Mouse (Mus musculus): ENCODE data around the gene Lamc2.

Gene Lamc2

DNA sequence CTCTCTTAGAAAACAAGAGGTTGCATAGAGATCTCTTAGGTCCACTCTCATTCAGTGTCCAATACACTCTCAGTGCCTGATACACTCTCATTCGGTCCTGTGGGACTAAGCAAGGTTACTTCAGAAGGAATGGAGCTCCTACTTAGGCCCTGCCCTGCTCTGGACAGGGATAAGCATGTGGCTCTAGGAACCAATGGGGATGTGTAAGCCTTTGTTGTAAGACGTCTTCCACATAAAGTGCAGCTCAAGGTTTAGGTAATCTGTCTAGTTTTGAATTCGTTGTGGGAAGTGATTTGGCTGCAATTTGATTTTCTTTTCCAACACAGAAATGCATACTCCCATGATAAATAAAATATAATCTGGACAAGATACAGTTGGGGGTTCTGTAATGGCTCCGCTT, 6.1 kb downstream of the Lamc2 start:
- DNase-seq (ENCODE audit: low read depth, low spot score), result no peak

DNA sequence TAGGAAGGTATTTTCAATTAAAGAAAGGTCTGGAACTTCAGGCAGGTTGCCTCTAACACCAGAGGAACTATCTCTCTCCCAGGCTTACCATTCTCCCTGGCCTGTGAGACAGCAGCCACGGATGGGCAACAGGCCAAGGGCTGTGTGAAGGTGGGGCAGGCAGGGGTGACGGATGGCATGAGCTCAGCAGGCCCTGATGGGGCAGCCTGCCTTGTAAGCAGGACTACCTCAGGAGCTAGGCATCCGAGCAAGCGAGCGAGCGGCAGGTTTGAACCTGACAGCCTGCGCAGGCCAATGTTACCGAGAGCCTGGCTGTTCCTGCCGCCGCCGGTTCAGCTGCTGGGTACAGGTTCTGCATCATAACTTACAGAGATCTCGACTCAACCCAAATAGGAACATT, 11.4 kb downstream of the Lamc2 start:
- no peak for DNase-seq (ENCODE audit: low read depth, low spot score)

DNA sequence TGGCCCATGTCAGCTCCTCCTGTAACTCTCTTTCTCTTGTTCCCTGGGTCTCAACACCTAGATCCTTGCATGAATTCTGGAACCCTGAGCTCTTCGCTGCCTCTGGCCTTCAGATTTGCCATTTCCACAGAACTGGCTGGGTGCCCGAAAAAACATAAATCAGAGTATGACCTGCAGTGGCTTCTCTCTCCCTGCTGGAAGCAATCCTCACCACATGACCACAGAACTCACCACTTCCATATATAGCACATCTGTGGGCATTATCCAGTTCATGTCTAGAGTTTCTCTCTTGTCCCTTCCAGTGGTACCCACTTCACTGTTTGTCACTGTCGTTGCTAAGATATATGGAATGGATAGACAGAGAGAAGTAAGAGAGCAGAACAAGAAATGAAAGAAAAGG, 13.0 kb downstream of the Lamc2 start:
- DNase-seq (ENCODE audit: low read depth, low spot score), result no peak

DNA sequence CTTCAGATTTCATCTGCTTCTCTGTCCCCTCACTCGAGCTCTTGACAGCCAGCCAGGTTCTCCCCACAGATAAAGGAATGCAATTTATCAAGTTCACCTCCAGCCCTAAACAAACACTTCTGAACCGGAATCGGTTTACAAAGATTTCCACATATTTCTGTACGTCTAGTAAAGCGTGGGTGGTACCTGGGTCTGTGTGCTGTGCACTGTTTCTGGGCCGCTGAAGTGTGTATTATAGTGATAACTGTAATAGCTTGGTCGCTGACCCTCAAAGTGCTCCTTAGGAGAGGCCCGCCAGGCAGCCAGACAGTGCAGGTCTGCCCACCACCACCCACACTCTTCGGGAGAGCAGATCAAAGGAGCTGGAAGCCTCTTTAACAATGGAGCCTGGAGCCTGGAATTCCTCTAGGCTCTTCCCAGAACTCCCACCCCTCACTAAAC, 13.9 kb downstream of the Lamc2 start:
- no peak for DNase-seq (ENCODE audit: low read depth, low spot score)

DNA sequence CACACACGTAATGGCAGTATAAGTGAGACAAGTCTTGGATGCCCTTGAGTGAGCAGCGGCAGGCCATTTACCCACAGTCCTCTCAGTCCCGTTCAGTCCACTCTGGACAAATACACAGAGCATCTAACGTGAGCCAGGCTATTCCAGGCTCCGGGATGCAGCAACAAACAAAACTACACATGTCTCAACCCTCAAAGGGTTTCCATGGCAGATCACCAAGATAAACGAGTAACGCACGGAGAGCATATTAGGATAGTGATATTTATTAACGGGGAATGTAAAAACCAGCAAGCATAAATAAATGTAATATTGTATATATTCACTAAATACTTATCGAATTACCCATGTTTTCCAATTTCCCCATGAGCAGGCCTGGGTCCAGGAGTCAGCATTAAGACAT, 15.2 kb downstream of the Lamc2 start:
- no peak for DNase-seq (ENCODE audit: low read depth, low spot score)

DNA sequence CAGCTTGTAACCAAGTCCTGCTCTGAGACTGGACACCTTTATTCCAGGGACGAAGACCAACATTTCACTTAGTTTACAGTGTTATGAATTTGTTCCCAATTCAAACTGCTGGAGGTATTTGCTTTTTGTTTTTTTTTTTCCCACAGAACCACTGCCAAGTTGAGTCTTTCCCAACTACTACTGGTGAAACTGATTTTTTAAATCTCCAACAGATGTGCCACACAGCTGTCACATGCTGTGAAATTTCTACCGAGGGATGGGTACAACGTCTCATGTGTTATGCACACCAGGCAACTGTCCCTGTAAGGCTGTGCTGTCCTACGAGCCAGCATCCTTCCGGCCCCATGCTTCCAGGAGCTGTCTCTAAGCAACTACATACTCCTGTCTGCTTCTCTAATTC, 18.0 kb downstream of the Lamc2 start:
- no peak for DNase-seq (ENCODE audit: low read depth, low spot score)

DNA sequence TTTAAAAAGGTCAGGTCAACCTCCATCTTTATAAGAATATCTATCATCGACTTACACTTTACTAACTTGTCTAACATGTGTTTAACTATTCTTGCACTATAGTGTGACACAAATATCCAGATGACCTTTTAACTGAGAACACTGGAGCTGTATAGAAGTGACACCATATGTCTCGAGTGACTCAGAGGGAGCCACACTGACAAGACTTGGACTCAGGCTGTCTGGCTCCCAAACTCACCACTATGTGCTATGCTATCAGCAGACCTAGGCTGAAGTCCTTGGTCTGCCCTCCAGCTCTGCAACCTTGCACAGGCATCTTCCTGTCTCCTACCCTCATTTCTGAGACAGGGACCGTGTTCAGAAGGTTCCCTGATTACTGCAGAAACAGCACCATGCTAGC, 22.4 kb downstream of the Lamc2 start:
- no peak for DNase-seq (ENCODE audit: low read depth, low spot score)

DNA sequence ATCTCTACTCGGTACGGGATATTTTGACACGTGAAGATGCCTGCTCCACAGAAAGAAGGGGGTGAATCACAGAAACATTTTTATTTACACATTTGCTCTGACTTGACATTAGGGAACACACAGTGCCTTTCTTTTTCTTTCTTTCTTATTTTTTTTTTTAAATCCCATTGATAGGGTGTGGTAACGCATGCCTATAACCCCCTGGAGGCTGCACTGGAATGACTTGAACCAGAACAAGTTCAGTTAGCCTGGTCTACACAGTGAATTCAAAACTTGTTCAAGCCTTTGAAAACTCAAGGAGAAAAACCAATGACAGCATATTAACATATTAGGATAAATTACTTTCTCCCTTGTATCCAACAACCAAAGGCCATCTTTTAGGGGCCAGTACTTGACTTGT, 27.1 kb downstream of the Lamc2 start:
- no peak for DNase-seq (ENCODE audit: low read depth, low spot score)

DNA sequence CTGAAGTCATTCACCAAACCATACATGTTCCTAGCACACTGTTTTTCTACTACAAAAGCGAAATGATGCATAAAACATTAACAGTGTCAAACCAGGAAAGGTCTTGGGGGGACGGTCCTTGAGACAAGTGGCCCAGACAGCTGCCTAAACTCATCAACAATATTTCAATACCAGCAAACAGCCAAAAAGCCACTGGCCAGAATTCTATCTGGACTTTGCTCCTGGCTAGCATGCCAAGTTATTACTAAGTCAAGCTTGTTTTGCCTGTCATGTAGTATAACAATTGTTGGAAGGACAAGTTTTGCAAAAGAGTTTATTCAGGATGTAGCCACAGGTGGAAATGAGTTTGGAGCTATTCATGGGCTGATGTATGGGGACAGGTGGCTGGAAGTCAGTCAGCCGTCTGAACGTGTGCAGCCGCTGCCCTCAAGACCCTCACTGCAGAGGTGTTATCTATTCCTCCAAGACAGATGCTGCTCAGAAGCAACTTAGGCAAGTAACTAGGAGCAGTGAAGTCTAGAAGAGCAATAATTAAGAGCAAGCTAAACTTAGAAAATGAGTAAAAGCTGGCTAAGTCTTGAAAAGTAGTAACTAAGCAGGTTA, 29.1 kb downstream of the Lamc2 start:
- DNase-seq (ENCODE audit: low read depth, low spot score), result no peak

DNA sequence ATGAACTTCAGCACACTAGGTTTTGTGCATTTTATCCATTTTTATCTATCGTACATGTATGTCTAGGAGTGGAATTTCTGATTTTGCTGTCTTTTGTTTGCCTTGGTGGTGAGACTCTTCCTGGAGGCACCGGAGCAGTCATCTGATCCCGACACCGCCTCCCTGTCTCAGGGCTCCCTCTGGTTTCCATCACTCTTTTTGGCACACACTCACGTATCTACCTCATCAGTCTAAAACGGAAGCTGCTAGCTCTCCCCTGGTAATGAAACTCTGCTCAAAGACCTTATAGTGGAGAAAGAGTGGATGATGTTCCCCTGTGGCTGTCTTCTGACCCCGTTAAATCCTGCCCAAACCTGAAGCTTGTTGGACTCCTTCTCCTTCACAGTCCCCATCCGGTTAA, 30.9 kb downstream of the Lamc2 start:
- no peak for DNase-seq (ENCODE audit: low read depth, low spot score)

DNA sequence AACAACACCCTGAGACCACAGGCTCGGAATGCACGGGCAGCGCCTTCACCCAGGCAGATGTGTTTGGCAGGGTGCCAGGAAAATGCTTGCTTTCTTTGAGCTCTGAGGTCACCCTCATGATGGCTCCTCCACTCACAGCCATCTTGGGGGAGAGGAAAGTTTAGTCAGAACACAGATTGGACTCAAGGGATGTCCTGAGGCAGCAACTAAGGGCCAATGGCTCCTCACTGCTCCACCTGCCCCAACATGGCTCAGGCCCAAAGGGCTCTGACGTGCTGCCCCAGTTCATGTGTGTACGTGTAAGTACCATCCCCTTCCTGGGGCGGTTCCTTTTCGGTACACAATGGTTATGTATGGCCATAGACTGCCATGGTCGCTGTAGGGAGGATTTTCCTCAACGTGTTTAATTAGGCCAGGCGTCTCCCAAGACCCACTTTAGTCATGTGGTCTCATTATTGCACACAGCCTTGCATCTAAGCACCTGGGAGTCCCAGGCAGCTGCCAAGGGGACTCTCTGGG, 32.6 kb downstream of the Lamc2 start:
- no peak for DNase-seq (ENCODE audit: low read depth, low spot score)

DNA sequence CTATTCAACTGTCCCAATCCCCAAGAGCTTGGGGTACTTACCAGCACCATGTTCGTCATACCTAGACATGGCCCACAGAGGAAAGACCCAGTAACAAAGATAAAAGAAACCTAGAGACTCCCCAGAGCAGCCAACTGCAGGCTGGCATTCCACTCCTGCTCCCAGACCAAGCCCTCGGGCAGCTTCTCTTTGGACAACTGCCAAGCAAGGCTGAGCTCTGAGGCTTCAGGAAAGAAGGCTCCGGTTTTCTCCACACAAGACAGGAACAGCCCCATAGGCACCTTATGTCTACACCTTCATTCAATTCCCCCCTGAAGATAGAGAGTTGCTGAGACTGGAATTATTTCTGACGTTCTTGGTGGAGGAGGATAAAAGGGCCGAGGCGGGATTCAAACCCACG, 33.7 kb downstream of the Lamc2 start:
- DNase-seq (ENCODE audit: low read depth, low spot score), result no peak

DNA sequence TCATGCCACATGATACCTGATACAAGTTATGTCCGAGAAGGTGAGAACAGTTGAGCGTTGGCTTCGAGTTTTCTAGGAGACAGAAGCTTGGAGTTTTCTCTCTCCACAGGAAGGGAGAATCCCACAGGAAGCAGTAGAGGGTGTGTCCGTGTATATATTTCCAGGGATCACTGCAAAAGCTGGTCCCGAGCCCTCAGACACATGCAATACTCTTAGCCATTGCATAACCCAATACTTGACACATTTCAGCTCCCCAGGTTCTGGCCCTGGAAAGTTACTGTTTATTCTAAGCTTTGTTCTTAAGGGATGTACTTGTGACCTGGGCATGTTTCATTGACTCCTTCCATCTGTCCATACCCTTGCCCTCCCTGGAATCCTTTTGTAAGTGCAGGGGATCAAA, 40.5 kb downstream of the Lamc2 start:
- no peak for DNase-seq (ENCODE audit: low read depth, low spot score)

DNA sequence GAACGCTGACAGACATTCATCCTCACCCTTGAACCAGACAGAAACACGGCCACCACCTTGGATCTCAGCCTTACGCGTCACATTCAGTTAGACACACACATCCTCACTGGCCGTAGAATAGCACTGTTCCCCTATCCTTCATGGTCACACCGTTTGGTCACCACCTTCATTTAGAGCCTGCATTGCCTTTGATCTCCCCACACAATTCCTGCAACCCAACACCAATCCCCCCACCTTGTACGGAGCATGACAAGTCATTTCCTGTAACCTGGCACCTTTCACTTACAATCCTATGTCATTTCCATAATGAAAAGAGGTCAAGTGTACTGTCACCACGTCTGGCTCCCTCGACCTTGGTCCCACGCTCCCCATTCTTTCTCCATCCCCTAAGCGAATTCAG, 42.2 kb downstream of the Lamc2 start:
- no peak for DNase-seq (ENCODE audit: low read depth, low spot score)

DNA sequence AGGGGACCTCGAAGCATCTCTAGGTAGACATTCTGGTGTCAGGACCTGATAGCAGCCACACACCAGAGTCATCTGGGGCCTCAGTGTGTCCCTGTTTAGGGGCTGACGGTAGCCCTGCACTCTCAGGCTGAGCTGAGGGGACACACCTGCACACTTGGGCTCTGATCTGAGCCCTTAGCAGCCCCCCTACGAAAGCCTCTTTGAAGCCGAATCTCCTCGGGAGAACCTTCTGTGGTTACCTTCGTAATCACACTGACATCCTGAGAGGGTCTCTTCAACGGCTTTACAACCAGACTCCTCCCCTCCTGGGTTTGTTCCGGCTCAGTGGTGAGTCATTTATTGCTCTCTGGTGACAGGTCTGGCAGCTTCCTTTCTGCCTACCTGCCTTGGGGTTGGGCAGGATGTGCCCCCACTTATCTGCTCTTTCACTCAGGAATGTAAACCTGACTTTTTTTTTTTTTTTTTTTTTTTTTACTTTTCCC, 45.5 kb downstream of the Lamc2 start:
- no peak for DNase-seq (ENCODE audit: low read depth, low spot score)

DNA sequence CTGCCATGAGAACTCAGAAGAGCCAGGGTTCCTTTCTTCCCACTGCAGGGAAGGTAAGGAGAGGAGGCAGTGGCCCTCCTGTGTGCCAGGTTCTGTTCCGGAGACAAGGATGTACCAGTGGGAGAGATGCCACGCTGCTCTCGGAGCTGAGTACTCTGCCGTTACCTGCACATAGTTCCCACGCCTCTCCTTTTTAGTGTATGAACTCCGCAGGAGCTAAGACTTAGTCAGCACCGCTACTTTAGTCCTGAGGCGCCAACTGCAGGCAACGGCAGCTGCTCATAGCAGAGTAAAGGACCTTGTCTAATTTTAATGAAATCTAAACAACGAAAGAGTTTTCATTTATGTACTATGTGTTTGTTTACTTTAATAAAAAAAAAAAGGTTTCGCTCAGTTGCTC, 46.0 kb downstream of the Lamc2 start:
- no peak for DNase-seq (ENCODE audit: low read depth, low spot score)

DNA sequence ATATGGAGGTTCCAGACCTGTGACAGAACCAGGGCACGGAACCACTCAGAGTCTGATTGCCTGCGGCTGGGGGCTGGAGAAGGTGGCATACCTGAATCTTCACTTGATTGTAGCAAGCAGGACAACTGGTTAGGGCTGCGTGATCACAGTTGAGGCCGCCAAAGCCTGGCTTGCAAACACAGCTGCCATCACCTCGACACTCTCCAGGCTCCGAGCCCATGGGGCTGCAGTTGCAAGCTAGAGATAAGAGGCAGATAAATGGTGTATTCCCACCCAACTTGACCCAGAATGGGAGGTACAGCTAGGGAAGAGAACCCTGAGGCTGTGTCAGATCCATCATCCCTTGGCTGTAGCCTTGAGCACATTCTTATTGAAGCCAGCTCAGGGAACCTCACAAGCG, 46.6 kb downstream of the Lamc2 start:
- DNase-seq (ENCODE audit: low read depth, low spot score), result no peak

DNA sequence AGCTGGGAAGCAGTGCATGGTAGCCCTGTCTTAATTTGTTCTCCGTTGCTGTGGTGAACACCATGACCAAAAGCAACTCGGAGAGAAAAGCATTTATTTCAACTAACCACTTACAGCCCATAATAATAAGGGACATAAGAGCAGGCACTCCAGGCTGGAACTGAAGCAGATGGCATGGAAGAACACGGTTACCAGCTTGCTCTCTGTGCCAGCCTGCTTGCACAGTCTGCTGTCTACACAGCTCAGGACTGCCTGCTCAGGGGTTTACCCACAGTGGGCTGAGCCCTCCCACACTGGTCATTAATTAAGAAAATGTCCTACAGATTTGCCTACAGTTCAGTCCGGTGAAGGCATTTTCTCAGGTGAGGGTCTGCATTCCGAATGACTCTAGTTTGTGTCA, 47.8 kb downstream of the Lamc2 start:
- DNase-seq (ENCODE audit: low read depth, low spot score), result no peak

DNA sequence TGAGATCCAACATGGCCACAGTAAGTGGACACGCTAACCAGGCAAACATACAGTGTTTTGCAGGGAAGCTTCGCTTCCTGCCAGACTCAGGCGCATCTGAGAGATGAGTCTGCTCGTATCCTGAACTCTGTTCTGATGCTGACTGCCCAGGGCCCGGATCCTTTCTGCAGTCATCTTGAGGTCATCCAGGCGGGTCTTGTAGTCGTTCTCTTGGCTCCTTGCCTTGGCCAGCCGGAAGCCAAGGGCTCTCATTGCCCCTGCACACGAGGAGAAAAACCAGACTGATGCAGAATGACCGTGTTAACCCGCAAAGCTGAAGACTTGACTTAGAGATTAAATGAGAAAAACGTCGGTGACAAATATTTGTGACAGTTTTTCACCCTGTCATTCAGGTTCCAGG, 49.6 kb downstream of the Lamc2 start:
- DNase-seq (ENCODE audit: low read depth, low spot score), result no peak

DNA sequence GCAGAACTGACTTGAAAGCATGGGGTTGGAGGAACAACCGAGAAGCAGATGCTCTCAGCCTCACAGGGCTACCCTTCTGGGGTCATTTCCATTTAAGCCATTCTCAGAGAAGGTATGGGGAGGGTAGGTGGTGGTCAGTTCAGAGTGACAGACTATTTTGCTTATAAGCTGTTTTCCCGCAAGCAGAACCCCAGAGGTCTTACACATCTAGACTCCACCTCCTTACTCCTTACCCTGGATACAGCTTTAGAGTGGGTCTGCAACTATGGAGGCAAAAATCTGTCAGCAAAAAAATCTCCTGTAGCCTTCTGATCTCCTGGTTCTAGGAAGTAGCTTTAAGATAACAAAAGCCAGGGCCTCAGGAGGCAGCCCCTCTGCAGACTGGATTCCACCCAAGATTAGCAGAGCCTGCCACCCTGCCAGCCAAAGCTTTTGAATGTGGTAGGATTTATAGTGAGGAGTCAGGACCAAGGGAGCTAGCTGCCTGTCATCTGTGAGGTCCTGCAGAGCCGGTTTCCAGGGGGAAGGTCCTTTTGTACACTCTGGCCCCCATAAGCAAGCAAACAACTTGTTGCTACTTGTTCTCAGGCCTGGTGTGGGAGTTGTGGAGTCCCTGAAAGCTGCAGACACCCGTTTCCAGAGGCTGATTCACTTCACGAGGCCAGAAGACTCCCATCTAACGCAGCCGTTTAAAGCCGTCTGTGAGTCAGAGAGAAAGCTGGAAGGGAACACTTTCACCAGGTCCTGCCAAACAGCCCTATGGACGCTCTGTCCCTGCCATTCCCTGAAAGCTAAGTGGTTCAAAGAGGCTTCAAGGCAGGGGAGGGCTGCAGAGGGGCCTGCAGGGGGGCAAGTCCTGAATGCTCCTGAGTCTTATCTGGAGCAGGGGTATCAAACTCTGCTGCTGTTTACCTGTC, 52.1 kb downstream of the Lamc2 start:
- no peak for DNase-seq (ENCODE audit: low read depth, low spot score)

DNA sequence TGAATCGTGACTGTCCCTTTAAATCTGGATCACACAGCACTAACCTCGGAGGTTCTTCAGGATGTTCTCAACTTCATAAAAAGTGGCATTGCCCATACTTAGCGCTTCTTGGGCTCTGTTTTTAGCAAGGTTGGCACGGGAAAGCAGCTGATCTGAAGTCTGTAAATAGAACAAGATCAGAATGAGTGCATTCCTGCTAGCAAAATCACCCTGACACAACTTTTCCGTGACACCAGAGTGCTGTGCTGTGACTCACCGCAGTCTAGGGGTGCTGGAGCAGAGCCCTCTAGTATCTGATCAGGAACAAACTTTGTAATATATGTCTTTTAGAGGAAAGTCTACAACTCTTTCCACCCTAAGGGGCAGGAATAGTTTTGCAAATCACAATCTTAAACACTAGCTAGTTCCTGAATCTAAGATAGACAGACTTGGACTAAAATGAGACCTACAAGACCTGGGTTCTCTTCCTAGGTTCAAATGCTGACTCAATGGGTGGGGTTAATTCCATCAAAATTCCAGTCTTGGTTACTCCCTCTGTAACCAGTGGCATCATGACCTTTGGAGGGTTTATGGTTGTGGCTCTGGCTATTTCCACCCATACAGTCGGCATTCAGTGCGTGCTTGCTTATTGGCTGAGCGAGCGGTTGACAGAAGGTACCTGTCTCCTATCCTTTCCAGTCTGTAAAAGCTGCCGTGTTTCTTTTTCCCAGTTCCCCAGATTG, 56.1 kb downstream of the Lamc2 start:
- DNase-seq (ENCODE audit: low read depth, low spot score), result no peak

DNA sequence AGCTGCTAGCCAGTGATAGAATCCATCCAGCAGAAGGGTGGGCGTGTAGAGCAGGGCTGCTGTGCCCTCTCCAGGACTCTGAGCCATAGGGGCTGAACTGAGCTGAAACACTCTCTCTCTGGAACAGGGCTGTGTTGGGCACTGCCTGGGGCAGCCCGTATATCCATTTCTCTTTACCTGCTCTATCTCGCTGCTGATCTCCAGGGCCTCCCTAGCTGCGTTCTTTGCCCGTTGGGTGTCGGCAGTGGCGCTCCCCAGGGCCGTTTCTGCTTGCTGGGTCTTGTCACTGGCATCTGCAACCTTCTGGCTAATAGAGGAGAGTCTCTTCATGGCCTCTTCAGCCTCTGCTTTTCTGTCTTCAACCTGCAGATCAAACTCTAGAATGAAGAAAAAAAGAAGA, 57.5 kb downstream of the Lamc2 start:
- no peak for DNase-seq (ENCODE audit: low read depth, low spot score)
